Mouse (Mus musculus) heart, embryonic 13.5 days (tissue): ENCODE measurements around the gene Dnal1. TPM values are rescaled to one million over a fixed set of nuclear protein-coding genes. Genes with fewer than 3 reads are reported as not detected.
A peak's percentile ranks its signal among the peaks of the same experiment; 100 is the strongest.

Experiments used
- ATAC-seq: fragments of 200-750 bp; cut with Nextera tagmentation; 2 replicates; pipeline ENCODE4 v1.8.0; 2017; ENCODE audit warnings: moderate TSS enrichment; ENCODE audit not compliant: insufficient number of reproducible peaks, low FRiP score, low TSS enrichment; ENCODE audit errors: extremely low read depth
- H3K27ac ChIP-seq: fragments of 300-500 bp; sonication (generic); replicated peaks from 2 replicates; pipeline ENCODE4 v1.5.1; 2015; ENCODE audit warnings: moderate library complexity, mild to moderate bottlenecking, inconsistent platforms
- H3K27me3 ChIP-seq: fragments of 300-500 bp; sonication (generic); replicated peaks from 2 replicates; pipeline ENCODE4 v1.6.1; 2015; ENCODE audit warnings: mild to moderate bottlenecking, inconsistent platforms
- H3K36me3 ChIP-seq: fragments of 300-500 bp; sonication (generic); 2 replicates; pipeline ENCODE4 v1.6.1; 2015; ENCODE audit warnings: mild to moderate bottlenecking, inconsistent platforms
- H3K4me1 ChIP-seq: fragments of 300-500 bp; sonication (generic); 2 replicates; pipeline ENCODE4 v1.6.1; 2015; ENCODE audit warnings: inconsistent platforms
- H3K4me2 ChIP-seq: fragments of 300-500 bp; sonication (generic); 2 replicates; pipeline ENCODE4 v1.6.1; 2015; ENCODE audit warnings: inconsistent platforms, mild to moderate bottlenecking, moderate library complexity
- H3K4me3 ChIP-seq: fragments of 300-500 bp; sonication (generic); 2 replicates; pipeline ENCODE4 v1.5.1; 2015; ENCODE audit warnings: moderate library complexity, mild to moderate bottlenecking, inconsistent platforms
- H3K9ac ChIP-seq: fragments of 300-500 bp; sonication (generic); 2 replicates; pipeline ENCODE4 v1.6.1; 2015; ENCODE audit warnings: inconsistent platforms, mild to moderate bottlenecking, moderate library complexity
- H3K9me3 ChIP-seq: fragments of 300-500 bp; sonication (generic); 2 replicates; pipeline ENCODE4 v1.6.1; 2016; ENCODE audit warnings: inconsistent platforms
- WGBS: fragments of 180-500 bp; shearing (Covaris S2); methylation state at CpG from one replicate; pipeline ENCODE4 v1.1.7; 2015; ENCODE audit warnings: mixed read lengths; 5-methylcytosine and 5-hydroxymethylcytosine counted together
- polyA plus RNA-seq: library from polyadenylated mRNA; unstranded; fragments of >200 nt; fragmentation: Nextera tagmentation; extraction: Ambion mirVana; gene quantifications from 2 replicates; pipeline ENCODE4 v1.2.1, GENCODE M21; 2015

Gene Dnal1
- polyA plus RNA-seq, 1 experiment from 2014 or later, result 2.2 TPM

DNA sequence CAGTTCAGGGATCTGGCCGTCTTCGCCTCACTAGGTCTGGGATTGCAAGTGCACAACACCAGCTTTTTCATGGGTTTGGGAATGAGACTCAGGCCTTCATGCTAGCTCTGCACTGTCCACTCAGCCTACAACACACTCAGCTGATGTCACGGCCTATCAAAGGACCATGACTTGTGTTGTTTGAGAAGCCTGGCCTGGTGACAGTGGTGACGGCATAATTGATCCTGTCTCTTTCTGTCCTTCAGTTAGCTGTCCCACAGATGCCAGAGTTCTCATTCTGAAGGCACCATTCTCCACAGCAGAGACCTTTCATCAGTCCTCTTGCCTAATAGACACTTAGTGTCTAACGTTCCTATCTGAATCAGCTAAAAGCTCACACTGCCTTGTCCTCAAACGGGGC is 14.4 kb downstream of the Dnal1 start:
- Histone ChIP-seq H3K4me1 (no peaks in the 10 kb centered on the region), H3K36me3 (peaks cover 34% of the 10 kb centered on the region), H3K9me3 (no peaks in the 10 kb centered on the region), H3K9ac (no peak overlapping the region), H3K4me2 (no peak overlapping the region), H3K4me3 (no peak overlapping the region), H3K27me3 (no peaks in the 10 kb centered on the region), H3K27ac (no peak overlapping the region)
- no peak for ATAC-seq
- WGBS, result 79% methylated on average over 6 of the region's 6 CpGs

DNA sequence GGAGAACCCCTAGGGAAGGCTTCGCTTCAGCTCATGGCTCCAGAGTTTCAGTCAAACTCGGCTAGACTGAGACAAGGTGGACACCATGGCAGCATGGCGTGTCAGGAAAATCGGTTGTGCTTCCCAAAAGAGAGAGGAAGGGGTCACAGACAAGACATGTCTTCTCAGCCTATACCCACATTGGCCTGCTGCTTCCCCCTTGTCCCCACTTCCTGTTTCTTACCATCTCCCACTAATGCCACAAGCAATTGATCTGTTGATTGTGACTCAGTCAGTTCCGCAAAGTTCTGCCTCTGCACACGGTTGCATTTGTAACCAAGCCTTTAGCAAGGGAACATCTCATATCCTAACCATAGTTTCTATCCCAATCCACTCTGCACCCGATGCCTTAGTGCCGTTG is 15.8 kb downstream of the Dnal1 start:
- Histone ChIP-seq H3K27ac (no peak overlapping the region), H3K9ac (no peak overlapping the region), H3K36me3 (peaks cover 32% of the 10 kb centered on the region), H3K4me1 (no peaks in the 10 kb centered on the region), H3K4me3 (no peak overlapping the region), H3K4me2 (no peak overlapping the region), H3K9me3 (no peaks in the 10 kb centered on the region), H3K27me3 (no peaks in the 10 kb centered on the region)
- no peak for ATAC-seq
- 86% methylated on average over 8 of the region's 8 CpGs for WGBS

GRCm38 (mm10) chr12:84132265-84132664 is 18.1 kb downstream of the Dnal1 start:
- no peak overlapping the region for H3K4me2 ChIP-seq
- H3K9me3 ChIP-seq, result no peaks in the 10 kb centered on the region
- H3K4me3 ChIP-seq, result no peak overlapping the region
- H3K4me1 ChIP-seq, result no peaks in the 10 kb centered on the region
- no peak overlapping the region for H3K27ac ChIP-seq
- no peak overlapping the region for H3K9ac ChIP-seq
- ATAC-seq, result no peak
- peaks cover 50% of the 10 kb centered on the region for H3K36me3 ChIP-seq
- WGBS, result 67% methylated on average over 3 of the region's 3 CpGs
- no peaks in the 10 kb centered on the region for H3K27me3 ChIP-seq

DNA sequence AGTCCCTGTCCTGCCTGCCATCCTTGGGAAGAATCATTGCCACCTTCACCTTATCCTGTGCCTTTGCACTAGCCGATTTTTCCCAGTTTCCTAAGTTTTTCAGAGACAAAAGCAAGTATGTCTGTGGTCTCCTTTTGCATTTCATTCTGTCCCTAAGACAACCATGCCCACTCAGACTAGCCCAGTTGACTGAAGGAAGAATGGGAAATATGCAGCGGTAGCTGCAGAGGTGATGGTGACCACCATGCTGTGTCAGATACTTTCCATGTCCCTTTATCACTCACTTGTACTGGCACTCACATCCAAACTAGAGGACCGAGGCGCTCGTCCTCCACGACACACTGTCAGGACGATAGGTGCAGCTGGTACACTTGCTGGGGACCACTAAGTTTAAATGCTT is 23.0 kb downstream of the Dnal1 start:
- 84% methylated on average over 7 of the region's 7 CpGs for WGBS
- Histone ChIP-seq H3K4me2 (no peak overlapping the region), H3K9me3 (no peaks in the 10 kb centered on the region), H3K27me3 (no peaks in the 10 kb centered on the region), H3K4me3 (no peak overlapping the region), H3K36me3 (peaks cover 42% of the 10 kb centered on the region), H3K4me1 (no peaks in the 10 kb centered on the region), H3K9ac (no peak overlapping the region), H3K27ac (no peak overlapping the region)
- no peak for ATAC-seq

DNA sequence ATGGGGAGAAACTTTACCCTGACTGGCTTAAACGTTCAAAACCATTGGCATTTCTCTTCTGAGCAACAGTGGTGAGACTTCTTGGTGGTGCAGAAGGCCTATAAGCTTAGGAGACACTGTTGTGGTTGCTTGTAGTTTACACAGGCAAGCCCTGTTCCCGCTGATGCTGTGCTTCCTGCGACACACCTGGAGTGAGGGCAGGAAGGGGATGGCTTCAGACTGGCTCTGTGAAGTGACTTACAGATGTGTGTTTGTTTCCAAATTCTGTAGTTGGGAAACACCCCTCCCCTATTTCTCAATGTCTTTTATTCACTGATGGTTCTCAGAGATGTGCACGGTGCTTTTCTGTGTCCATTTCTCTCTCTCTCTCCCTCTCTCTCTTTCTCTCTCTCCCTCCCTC is 26.0 kb downstream of the Dnal1 start:
- H3K9ac ChIP-seq, result no peak overlapping the region
- H3K27me3 ChIP-seq, result no peaks in the 10 kb centered on the region
- ATAC-seq, result no peak
- H3K4me1 ChIP-seq, result no peaks in the 10 kb centered on the region
- no peaks in the 10 kb centered on the region for H3K9me3 ChIP-seq
- no peak overlapping the region for H3K4me2 ChIP-seq
- 57% methylated on average over 4 of the region's 4 CpGs for WGBS
- peaks cover 41% of the 10 kb centered on the region for H3K36me3 ChIP-seq
- H3K4me3 ChIP-seq, result no peak overlapping the region
- H3K27ac ChIP-seq, result no peak overlapping the region

DNA sequence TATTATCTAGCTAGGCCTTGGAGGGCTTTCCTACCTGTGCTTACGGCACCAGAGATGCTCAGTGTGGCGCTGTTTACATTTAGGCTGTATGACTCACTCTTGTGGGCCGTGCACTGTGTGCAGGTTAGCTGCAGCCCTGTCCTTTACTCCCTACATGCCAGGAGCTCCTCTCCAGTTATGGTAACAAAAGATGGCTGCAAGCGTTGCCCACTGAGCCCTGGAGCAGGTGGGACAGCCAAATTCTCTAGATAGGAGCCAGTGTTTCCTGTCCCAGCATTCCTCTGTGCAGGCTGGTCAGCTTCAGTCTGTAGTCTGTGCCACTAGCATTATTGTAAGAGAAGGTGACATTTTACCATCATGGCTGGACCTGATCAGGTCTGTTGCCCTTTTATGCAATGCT is 27.1 kb downstream of the Dnal1 start:
- ATAC-seq, result no peak
- Histone ChIP-seq H3K9me3 (no peaks in the 10 kb centered on the region), H3K36me3 (peaks cover 33% of the 10 kb centered on the region), H3K4me2 (no peak overlapping the region), H3K27ac (no peak overlapping the region), H3K4me3 (no peak overlapping the region), H3K27me3 (no peaks in the 10 kb centered on the region), H3K4me1 (no peaks in the 10 kb centered on the region), H3K9ac (no peak overlapping the region)
- 74% methylated on average over 4 of the region's 4 CpGs for WGBS

DNA sequence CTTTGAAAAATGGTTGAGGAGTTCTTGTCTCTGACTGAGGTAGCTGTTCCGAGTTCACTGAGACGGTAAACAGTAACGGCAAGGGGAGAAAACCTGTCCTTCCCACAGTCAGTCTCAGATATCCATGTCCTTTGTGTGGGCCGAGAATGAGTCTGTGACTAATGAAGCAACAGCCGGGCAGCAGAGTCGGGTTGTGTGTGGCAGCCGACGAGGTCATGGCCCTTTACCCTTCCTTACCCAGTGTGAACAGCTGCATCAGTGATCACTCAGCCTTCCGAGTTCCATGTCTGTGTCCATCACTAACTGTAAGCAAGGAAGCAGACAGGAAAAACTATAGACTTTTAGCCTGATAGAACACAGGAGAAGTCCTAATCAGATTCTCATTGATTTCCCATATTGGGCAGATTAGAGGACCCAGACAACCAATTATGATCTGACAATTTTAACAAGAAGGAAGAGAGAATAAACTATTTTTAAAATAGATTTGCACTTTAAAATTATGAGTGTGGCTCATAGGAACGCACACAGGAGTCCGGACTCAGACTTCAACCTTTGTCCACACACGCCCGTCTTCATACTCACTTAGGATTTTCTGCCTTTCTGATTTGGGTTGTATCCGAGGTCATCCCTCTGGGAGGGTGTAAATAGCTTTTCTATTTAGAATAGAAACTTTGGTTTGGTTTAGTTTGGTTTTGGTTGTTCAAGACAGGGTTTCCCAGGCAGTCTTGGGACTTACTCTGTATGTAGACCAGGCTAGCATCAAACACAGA is 28.3 kb downstream of the Dnal1 start:
- no peak overlapping the region for H3K27ac ChIP-seq
- no peak overlapping the region for H3K4me3 ChIP-seq
- H3K27me3 ChIP-seq, result no peaks in the 10 kb centered on the region
- 69% methylated on average over 14 of the region's 14 CpGs for WGBS
- H3K36me3 ChIP-seq, result peaks cover 25% of the 10 kb centered on the region
- H3K4me1 ChIP-seq, result no peaks in the 10 kb centered on the region
- H3K4me2 ChIP-seq, result no peak overlapping the region
- no peaks in the 10 kb centered on the region for H3K9me3 ChIP-seq
- no peak for ATAC-seq
- H3K9ac ChIP-seq, result no peak overlapping the region

- Histone ChIP-seq H3K4me2 (peak within 1 kb of the TSS; percentile 92), H3K27me3 (no peaks in the 10 kb centered on the region), H3K9me3 (no peaks in the 10 kb centered on the region), H3K27ac (no peak within 1 kb of the TSS), H3K4me3 (peak within 1 kb of the TSS; percentile 66), H3K36me3 (peaks cover 31% of the 10 kb centered on the region), H3K4me1 (peaks cover 52% of the 10 kb centered on the region), H3K9ac (peak within 1 kb of the TSS; percentile 79)
- ATAC-seq, result peak; percentile 49
- WGBS, result 1% methylated on average over 50 of the region's 50 CpGs
These were observed 33.9 kb downstream of the Dnal1 start, which contains the start of gene Pnma1 for GRCm38 (mm10) chr12:84147954-84148621. Pnma1 (minus strand) TSS chr12:84148489.

DNA sequence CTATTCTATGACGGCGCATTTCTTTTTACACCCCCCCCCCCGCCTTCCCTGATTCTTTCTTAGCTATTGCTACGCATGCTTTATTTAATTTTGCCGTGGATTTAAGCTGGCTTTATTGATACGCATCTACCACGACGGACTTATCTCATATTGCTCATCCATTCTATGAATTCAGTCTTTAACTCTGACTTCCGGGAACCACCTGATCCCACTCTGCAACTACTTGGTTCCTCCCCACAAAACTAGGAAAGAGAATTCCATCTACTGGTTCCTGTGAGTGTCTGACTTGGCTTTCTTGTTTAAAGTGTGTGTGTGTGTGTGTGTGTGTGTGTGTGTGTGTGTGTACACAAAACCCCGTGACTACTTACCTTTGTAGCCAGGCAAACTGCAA is 34.5 kb downstream of the Dnal1 start:
- Histone ChIP-seq H3K4me2 (peak overlapping the region; percentile 92), H3K4me1 (peaks cover 57% of the 10 kb centered on the region), H3K9ac (peak overlapping the region; percentile 79), H3K4me3 (peak overlapping the region; percentile 66), H3K9me3 (no peaks in the 10 kb centered on the region), H3K36me3 (peaks cover 35% of the 10 kb centered on the region), H3K27me3 (no peaks in the 10 kb centered on the region), H3K27ac (no peak overlapping the region)
- no peak for ATAC-seq
- 16% methylated on average over 10 of the region's 10 CpGs for WGBS

- Histone ChIP-seq H3K4me1 (peaks cover 63% of the 10 kb centered on the region), H3K27me3 (no peaks in the 10 kb centered on the region), H3K4me3 (no peak overlapping the region), H3K27ac (0 out of 2 replicates have a peak overlapping the region, but pooled peaks have one; percentile 64), H3K9me3 (no peaks in the 10 kb centered on the region), H3K9ac (peak overlapping the region; percentile 40; the same call in 1 of the 2 replicates), H3K36me3 (peaks cover 47% of the 10 kb centered on the region), H3K4me2 (no peak overlapping the region)
- WGBS, result 92% methylated on average over 15 of the region's 15 CpGs
- ATAC-seq, result no peak
These were observed 35.8 kb downstream of the Dnal1 start for GRCm38 (mm10) chr12:84149971-84150370.

GRCm38 (mm10) chr12:84150976-84151375 is 36.8 kb downstream of the Dnal1 start:
- peak overlapping the region; percentile 7; the same call in 1 of the 2 replicates for H3K4me3 ChIP-seq
- peak overlapping the region; percentile 20 for H3K4me2 ChIP-seq
- H3K9me3 ChIP-seq, result no peaks in the 10 kb centered on the region
- H3K4me1 ChIP-seq, result peaks cover 69% of the 10 kb centered on the region
- H3K27me3 ChIP-seq, result no peaks in the 10 kb centered on the region
- peak overlapping the region; percentile 64 for H3K27ac ChIP-seq
- WGBS, result 7% methylated on average over 6 of the region's 6 CpGs
- peak overlapping the region; percentile 51; the same call in 1 of the 2 replicates for H3K9ac ChIP-seq
- peaks cover 57% of the 10 kb centered on the region for H3K36me3 ChIP-seq
- no peak for ATAC-seq
